Mouse (Mus musculus): ENCODE measurements around the gene Rbm47. TPM values are rescaled to one million over a fixed set of nuclear protein-coding genes. Genes with fewer than 3 reads are reported as not detected.

The Rbm47 gene
- polyA plus RNA-seq, 1 experiment from 2014 or later: 2.4 TPM

DNA sequence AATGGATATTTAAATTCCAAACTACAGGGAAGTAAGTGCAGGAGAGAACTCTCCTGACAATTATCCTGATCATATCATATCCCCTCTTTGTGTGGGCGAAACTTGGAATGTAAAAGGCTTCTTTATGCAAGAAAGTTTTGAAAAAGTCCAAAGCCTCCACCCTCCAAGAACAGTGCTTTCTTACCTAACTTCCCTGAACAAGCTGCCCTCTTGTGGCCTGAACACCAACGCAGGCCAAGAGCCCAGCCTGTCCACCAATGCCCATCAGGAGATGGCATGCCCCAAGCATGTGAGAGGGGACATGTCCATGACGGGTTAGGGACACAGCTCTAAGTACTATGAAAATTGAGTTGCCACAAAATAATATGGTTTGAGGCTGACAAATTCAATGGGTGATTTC, 71.3 kb downstream of the Rbm47 start:
- no peak overlapping the region for H3K4me2 ChIP-seq
- no peak overlapping the region for H3K27ac ChIP-seq
- no peak for ATAC-seq (ENCODE audit: insufficient number of reproducible peaks, insufficient read depth, low FRiP score, low TSS enrichment, low read depth)
- WGBS: 76% methylated on average over 3 of the region's 3 CpGs
- no peaks in the 10 kb centered on the region for H3K9me3 ChIP-seq
- no peak overlapping the region for H3K4me3 ChIP-seq (replicated peaks)
- no peak overlapping the region for H3K9ac ChIP-seq (replicated peaks)
- no peaks in the 10 kb centered on the region for H3K36me3 ChIP-seq
- H3K27me3 ChIP-seq: no peaks in the 10 kb centered on the region
- H3K4me1 ChIP-seq (replicated peaks): peaks cover 5% of the 10 kb centered on the region; the same call in 1 of the 2 replicates

DNA sequence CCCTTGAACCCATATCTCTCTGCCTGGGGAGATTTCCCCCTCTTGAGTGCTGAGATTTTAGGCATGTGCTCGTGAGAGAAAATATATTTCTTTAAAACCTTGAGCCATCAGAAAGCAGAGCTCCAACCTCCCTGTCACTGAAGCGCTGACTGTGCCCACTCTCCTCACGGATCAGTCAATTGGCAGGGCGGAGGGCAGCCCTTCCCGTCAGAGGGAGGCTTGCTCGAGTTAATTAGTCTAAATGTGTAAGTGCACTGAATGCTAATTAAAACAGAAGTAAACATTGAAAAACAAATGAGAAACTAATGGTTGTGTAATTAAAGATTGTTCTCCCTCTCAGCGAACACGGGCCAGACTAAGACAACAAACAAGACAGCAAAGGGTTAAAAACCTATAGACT, 72.6 kb downstream of the Rbm47 start:
- H3K27ac ChIP-seq: no peak overlapping the region
- H3K4me3 ChIP-seq (replicated peaks): no peak overlapping the region
- H3K9ac ChIP-seq (replicated peaks): no peak overlapping the region

DNA sequence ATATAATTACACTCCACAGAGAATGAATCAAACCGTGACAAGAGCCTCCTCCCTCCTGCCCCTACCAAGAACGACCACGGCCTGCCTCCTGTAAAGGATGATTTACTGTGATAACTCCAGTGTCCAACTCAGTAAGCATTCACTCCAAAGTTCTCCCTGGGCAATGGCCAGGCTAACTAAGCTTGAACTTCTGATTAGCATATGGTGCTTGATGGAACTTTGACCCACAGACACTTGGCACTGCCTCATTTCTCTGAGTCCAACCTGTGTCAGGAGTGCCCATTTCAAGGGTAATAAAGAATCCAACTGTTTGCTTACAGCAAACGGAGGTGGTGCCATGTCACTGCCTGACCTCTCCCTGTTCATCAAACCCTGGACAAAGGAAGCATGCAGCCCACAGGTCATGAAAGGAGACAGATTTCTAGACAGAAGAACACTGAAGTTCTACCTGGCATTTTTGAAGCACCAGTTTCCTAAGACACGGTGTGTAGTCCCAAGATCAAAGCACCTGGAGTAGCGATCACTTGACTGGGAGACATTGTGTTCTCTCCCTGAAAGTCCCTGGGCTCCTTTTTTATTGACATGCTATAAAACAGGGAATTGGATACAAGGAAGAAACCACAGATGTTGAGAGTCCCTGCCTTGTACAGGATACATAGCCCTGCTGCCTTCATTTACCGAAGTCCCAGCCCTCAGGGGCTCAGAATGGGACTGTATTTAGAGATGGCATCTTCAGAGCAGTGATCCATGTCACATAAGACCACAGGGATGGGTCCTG, 74.6 kb downstream of the Rbm47 start:
- Histone ChIP-seq H3K9me3 (no peaks in the 10 kb centered on the region), H3K4me3 (replicated peaks) (no peak overlapping the region), H3K27me3 (no peaks in the 10 kb centered on the region), H3K27ac (no peak overlapping the region), H3K9ac (replicated peaks) (no peak overlapping the region), H3K36me3 (no peaks in the 10 kb centered on the region), H3K4me1 (replicated peaks) (peaks cover 5% of the 10 kb centered on the region; the same call in 1 of the 2 replicates), H3K4me2 (no peak overlapping the region)
- no peak for ATAC-seq (ENCODE audit: insufficient number of reproducible peaks, insufficient read depth, low FRiP score, low TSS enrichment, low read depth)
- 40% methylated on average over 7 of the region's 7 CpGs for WGBS

More for the DNA sequence above, 72.6 kb downstream of the Rbm47 start:
- 73% methylated on average over 8 of the region's 8 CpGs for WGBS
- no peak for ATAC-seq (ENCODE audit: insufficient number of reproducible peaks, insufficient read depth, low FRiP score, low TSS enrichment, low read depth)
- Histone ChIP-seq H3K4me2 (no peak overlapping the region), H3K9me3 (no peaks in the 10 kb centered on the region), H3K27me3 (no peaks in the 10 kb centered on the region), H3K4me1 (replicated peaks) (peaks cover 5% of the 10 kb centered on the region; the same call in 1 of the 2 replicates), H3K36me3 (no peaks in the 10 kb centered on the region)

DNA sequence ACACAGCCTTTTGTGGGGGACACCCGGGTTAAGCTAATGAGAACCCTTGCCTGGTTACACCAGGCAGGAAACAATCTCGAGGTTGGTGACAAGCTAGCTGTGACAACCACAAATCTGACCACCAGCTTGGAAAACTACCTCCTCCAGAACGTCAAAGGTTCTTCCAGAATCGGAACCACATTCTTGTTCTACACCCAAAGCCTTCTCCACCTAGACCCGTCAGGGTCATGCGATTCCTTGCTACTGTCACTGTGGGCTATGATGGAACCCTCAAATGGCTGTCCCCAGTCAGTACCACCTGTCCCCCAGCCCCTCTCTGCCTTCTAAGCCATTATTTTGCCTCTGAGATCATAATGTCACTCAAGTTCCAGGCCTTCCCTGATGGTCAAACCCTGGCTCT, 76.8 kb downstream of the Rbm47 start:
- H3K4me3 ChIP-seq (replicated peaks): no peak overlapping the region
- 86% methylated on average over 6 of the region's 6 CpGs for WGBS
- H3K4me2 ChIP-seq: no peak overlapping the region
- peaks cover 5% of the 10 kb centered on the region; the same call in 1 of the 2 replicates for H3K4me1 ChIP-seq (replicated peaks)
- H3K9ac ChIP-seq (replicated peaks): no peak overlapping the region
- ATAC-seq (ENCODE audit: insufficient number of reproducible peaks, insufficient read depth, low FRiP score, low TSS enrichment, low read depth): no peak
- H3K27ac ChIP-seq: no peak overlapping the region
- H3K9me3 ChIP-seq: no peaks in the 10 kb centered on the region
- H3K27me3 ChIP-seq: no peaks in the 10 kb centered on the region
- H3K36me3 ChIP-seq: no peaks in the 10 kb centered on the region

DNA sequence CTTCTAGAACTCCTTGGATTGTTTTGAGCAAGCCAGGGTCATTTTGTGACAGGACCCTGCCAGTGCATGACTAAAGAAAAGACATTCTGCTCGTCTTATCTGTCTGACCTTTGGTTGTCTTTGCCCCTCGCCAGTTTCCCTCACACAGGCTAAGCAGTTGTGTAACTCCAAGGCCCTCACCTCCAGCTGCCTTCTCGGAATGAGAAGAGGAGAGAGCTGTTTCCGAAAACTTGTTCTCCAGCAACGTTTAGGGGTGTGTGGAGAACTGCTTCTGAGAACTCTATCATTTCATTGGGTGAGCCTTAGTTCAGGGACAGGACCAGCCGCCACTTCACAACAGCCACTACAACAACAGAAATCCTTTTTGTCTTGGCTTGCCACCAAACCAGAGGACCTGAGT, 77.8 kb downstream of the Rbm47 start:
- Histone ChIP-seq H3K4me3 (replicated peaks) (no peak overlapping the region), H3K4me2 (no peak overlapping the region), H3K9ac (replicated peaks) (no peak overlapping the region), H3K4me1 (replicated peaks) (peaks cover 5% of the 10 kb centered on the region; the same call in 1 of the 2 replicates), H3K27ac (no peak overlapping the region), H3K27me3 (no peaks in the 10 kb centered on the region), H3K36me3 (no peaks in the 10 kb centered on the region), H3K9me3 (no peaks in the 10 kb centered on the region)
- WGBS: 68% methylated on average over 6 of the region's 6 CpGs
- ATAC-seq (ENCODE audit: insufficient number of reproducible peaks, insufficient read depth, low FRiP score, low TSS enrichment, low read depth): no peak

DNA sequence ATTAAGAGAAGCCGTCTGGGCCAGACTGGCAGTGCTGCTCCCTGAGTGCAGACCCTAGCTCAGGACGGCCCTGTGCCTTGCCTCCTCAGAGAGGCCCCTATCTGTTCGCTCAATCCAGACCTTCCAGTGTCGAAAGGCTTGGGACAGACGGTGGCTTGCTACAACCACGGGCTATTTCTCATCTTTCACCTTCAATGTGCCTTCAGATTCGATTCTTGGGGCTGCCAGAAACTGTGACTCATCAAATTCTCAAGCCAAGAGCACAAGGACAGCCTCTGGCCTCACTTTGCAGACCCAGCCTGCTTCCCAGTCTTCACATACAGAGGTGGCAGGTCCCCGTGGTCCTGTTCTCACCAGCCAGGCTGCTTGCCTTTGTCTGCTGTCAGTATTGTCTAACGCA, 82.9 kb downstream of the Rbm47 start:
- H3K9me3 ChIP-seq: no peaks in the 10 kb centered on the region
- H3K4me3 ChIP-seq (replicated peaks): no peak overlapping the region
- WGBS: 61% methylated on average over 9 of the region's 9 CpGs
- H3K9ac ChIP-seq (replicated peaks): no peak overlapping the region
- no peak overlapping the region for H3K4me2 ChIP-seq
- H3K27ac ChIP-seq: no peak overlapping the region
- ATAC-seq (ENCODE audit: insufficient number of reproducible peaks, insufficient read depth, low FRiP score, low TSS enrichment, low read depth): no peak
- H3K36me3 ChIP-seq: no peaks in the 10 kb centered on the region
- H3K27me3 ChIP-seq: no peaks in the 10 kb centered on the region
- no peaks in the 10 kb centered on the region for H3K4me1 ChIP-seq (replicated peaks)

DNA sequence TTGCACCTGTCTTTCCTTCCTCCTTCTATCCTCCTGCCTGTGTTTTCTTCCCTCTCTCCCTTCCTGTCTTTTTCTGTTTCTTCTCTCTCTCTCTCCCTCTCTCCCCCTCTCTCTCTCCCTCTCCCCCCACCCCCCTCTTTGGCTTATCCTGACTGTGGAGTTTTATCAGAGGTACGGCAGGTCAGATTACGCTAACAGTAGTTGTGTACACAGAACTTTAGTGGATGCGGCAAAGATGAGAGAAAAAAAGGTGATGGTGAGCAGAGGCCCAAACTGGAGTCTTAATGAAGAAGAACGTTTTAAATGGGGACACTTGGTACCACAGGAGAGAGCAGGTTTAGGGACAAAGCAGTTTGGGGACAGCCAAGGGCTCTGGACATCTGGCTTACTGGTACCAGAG, 83.3 kb downstream of the Rbm47 start:
- no peak overlapping the region for H3K4me3 ChIP-seq (replicated peaks)
- ATAC-seq (ENCODE audit: insufficient number of reproducible peaks, insufficient read depth, low FRiP score, low TSS enrichment, low read depth): no peak
- no peaks in the 10 kb centered on the region for H3K27me3 ChIP-seq
- H3K4me2 ChIP-seq: no peak overlapping the region
- no peaks in the 10 kb centered on the region for H3K9me3 ChIP-seq
- no peak overlapping the region for H3K27ac ChIP-seq
- H3K36me3 ChIP-seq: no peaks in the 10 kb centered on the region
- H3K4me1 ChIP-seq (replicated peaks): no peaks in the 10 kb centered on the region
- WGBS: 73% methylated on average over 4 of the region's 4 CpGs
- no peak overlapping the region for H3K9ac ChIP-seq (replicated peaks)

DNA sequence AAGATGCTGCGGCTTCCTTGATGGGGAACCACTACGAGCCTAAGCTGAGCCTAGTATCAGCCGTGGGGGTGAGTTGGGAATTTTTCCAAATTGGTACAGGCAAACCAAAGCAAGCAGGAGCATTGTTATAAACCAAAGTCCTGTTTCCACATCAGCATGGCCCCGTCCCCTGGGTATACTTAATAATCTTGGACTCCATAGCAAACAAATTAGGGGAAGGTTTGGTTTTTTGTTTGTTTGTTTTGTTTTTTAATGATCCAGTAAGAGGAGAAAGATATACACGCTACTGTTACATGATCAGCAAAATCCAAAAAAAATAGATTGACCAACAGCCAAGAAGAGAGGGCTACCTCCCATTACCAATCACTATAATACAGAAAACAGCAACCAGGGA, 84.0 kb downstream of the Rbm47 start:
- Histone ChIP-seq H3K27me3 (no peaks in the 10 kb centered on the region), H3K4me3 (replicated peaks) (no peak overlapping the region), H3K36me3 (no peaks in the 10 kb centered on the region), H3K9me3 (no peaks in the 10 kb centered on the region), H3K27ac (no peak overlapping the region), H3K4me1 (replicated peaks) (no peaks in the 10 kb centered on the region), H3K4me2 (no peak overlapping the region), H3K9ac (replicated peaks) (no peak overlapping the region)
- WGBS: 92% methylated on average over 5 of the region's 5 CpGs
- ATAC-seq (ENCODE audit: insufficient number of reproducible peaks, insufficient read depth, low FRiP score, low TSS enrichment, low read depth): no peak

DNA sequence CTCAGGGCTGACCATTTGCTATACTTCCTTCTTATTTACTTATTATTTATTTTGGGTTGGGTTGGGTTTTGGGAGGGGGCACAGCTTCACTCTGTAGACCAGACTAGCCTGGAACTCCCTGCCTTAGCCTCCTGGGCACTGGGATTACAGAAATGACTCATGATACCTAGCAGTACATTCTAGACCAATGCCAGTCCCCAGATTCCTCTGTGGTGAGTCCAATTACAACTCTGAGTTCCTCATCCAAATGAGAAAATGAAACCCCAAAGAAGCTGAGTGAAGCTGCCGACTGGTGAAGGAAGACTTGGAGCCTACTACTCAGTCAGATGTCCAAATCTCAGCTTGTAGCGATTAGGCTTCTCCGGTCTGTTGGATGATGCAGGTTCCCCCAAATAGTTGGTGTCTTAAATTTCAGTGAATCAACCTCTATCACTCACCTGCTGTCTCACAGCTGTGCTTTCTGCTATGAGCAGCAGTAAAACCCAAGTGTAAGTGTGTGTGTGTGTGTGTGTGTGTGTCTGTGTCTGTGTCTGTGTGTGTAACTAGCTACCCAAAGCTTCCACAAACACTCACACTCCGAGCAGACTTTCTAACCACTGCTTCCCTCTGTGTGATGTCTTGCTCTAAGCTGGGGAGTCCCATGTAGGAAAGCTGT, 84.5 kb downstream of the Rbm47 start:
- no peaks in the 10 kb centered on the region for H3K4me1 ChIP-seq (replicated peaks)
- H3K9ac ChIP-seq (replicated peaks): no peak overlapping the region
- no peak for ATAC-seq (ENCODE audit: insufficient number of reproducible peaks, insufficient read depth, low FRiP score, low TSS enrichment, low read depth)
- no peaks in the 10 kb centered on the region for H3K36me3 ChIP-seq
- 94% methylated on average over 4 of the region's 4 CpGs for WGBS
- no peak overlapping the region for H3K4me3 ChIP-seq (replicated peaks)
- no peaks in the 10 kb centered on the region for H3K27me3 ChIP-seq
- no peak overlapping the region for H3K27ac ChIP-seq
- no peaks in the 10 kb centered on the region for H3K9me3 ChIP-seq
- H3K4me2 ChIP-seq: no peak overlapping the region

DNA sequence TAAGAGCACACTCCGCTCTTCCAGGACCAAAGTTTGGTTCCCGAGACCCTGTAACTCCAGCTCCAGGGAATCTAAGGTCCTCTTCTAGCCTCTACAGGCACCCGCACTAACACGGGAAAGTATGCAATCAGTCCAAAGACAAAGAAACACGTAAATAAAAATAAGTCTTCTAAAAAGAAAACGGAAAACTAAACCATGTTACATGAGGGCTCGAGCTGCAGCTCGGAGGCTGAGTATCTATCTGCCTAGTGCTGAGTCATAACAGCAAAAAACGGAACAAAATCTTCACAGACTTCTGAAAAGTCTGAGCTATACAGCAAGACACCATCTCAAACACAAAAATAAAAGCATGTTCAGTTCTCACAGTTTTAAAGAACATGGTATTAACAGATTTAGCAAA, 86.0 kb downstream of the Rbm47 start:
- 91% methylated on average over 9 of the region's 9 CpGs for WGBS

DNA sequence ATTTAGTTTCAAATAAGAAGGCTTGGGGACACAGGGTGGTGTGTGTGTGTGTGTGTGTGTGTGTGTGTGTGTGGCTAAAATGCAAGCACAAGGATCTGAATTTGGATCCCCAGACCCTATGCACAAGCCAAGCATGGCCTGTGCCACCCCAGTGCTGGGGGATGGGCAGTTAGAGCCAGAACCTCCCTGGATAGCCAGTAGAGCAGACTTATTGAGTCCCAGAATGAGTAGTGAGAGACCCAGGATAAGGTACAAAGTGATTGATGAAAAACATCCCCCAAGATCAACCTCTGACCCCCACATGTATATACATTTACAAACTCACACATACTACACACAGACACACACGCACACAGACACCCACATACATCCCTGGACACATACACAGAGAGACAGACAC, 86.6 kb downstream of the Rbm47 start:
- H3K27me3 ChIP-seq: no peaks in the 10 kb centered on the region
- no peaks in the 10 kb centered on the region for H3K9me3 ChIP-seq
- H3K27ac ChIP-seq: no peak overlapping the region
- peaks cover 4% of the 10 kb centered on the region; the same call in 1 of the 2 replicates for H3K4me1 ChIP-seq (replicated peaks)
- no peak overlapping the region for H3K4me2 ChIP-seq
- 90% methylated on average over 1 of the region's 1 CpGs for WGBS
- ATAC-seq (ENCODE audit: insufficient number of reproducible peaks, insufficient read depth, low FRiP score, low TSS enrichment, low read depth): no peak
- no peaks in the 10 kb centered on the region for H3K36me3 ChIP-seq
- H3K9ac ChIP-seq (replicated peaks): no peak overlapping the region
- H3K4me3 ChIP-seq (replicated peaks): no peak overlapping the region

More for the DNA sequence above, 86.0 kb downstream of the Rbm47 start:
- no peak overlapping the region for H3K4me2 ChIP-seq
- no peaks in the 10 kb centered on the region for H3K36me3 ChIP-seq
- ATAC-seq (ENCODE audit: insufficient number of reproducible peaks, insufficient read depth, low FRiP score, low TSS enrichment, low read depth): no peak
- no peaks in the 10 kb centered on the region for H3K27me3 ChIP-seq
- H3K9me3 ChIP-seq: no peaks in the 10 kb centered on the region
- no peak overlapping the region for H3K9ac ChIP-seq (replicated peaks)
- no peak overlapping the region for H3K4me3 ChIP-seq (replicated peaks)
- no peaks in the 10 kb centered on the region for H3K4me1 ChIP-seq (replicated peaks)
- no peak overlapping the region for H3K27ac ChIP-seq

Measured in limb, embryonic 12.5 days (tissue).